Mouse (Mus musculus) ES-E14 (cell line): Measurements from ENCODE around the gene Slc4a4. TPM values are rescaled to one million over a fixed set of nuclear protein-coding genes. Genes with fewer than 3 reads are reported as not detected.

Source experiments
- DNase-seq: peaks from one replicate; pipeline ENCODE4 v3.0.0-alpha.2; 2013; ENCODE audit warnings: low read depth, low spot score
- H3K27ac ChIP-seq: 2 replicates; pipeline ENCODE4 v1.5.1; 2012; ENCODE audit warnings: low read depth, mild to moderate bottlenecking, low read length, moderate library complexity, mixed read lengths; ENCODE audit not compliant: poor library complexity, insufficient read depth, severe bottlenecking
- H3K36me3 ChIP-seq: 2 replicates; pipeline ENCODE4 v1.6.1; 2012; ENCODE audit warnings: mild to moderate bottlenecking, low read length, moderate library complexity, mixed read lengths; ENCODE audit not compliant: control insufficient read depth, poor library complexity, insufficient read depth, severe bottlenecking
- H3K4me1 ChIP-seq, 2 experiments: fragments of 150-350 bp in 1 of 2; sonication (generic) in 1 of 2; 2 replicates each; pipeline ENCODE4 v1.6.1; 2012; ENCODE audit warnings: low read length in 2 of 2, mild to moderate bottlenecking in 1 of 2, mixed read lengths in 1 of 2; ENCODE audit not compliant: control insufficient read depth in 2 of 2, insufficient read depth in 2 of 2, poor library complexity in 1 of 2
- H3K4me3 ChIP-seq, 2 experiments: fragments of 150-350 bp in 1 of 2; sonication (generic) in 1 of 2; 2 replicates each; pipeline ENCODE4 v1.5.1; 2012; ENCODE audit warnings: low read length in 2 of 2, low read depth in 1 of 2, mild to moderate bottlenecking in 1 of 2, mixed read lengths in 1 of 2; ENCODE audit not compliant: insufficient read depth in 1 of 2, poor library complexity in 1 of 2, severe bottlenecking in 1 of 2
- H3K9ac ChIP-seq: 2 replicates; pipeline ENCODE4 v1.6.1; 2012; ENCODE audit warnings: low read depth, mild to moderate bottlenecking, low read length, mixed read lengths; ENCODE audit not compliant: poor library complexity, insufficient read depth, severe bottlenecking
- H3K9me3 ChIP-seq: fragments of 150-350 bp; sonication (generic); 2 replicates; pipeline ENCODE4 v1.6.1; 2012; ENCODE audit warnings: low read depth, mild to moderate bottlenecking, low read length; ENCODE audit not compliant: control insufficient read depth, insufficient read depth
- CHD2 ChIP-seq: IDR thresholded peaks from 2 replicates; pipeline ENCODE4 v1.6.1; 2014; ENCODE audit warnings: mild to moderate bottlenecking, low read depth, low read length, inconsistent platforms
- HCFC1 ChIP-seq: IDR thresholded peaks from 2 replicates; pipeline ENCODE4 v1.6.1; 2012; ENCODE audit warnings: low read length, inconsistent platforms, borderline replicate concordance; ENCODE audit not compliant: insufficient read depth
- MAFK ChIP-seq: IDR thresholded peaks from 2 replicates; pipeline ENCODE4 v1.6.1; 2014; ENCODE audit warnings: mild to moderate bottlenecking, low read depth, low read length, inconsistent platforms; ENCODE audit not compliant: insufficient read depth
- ZC3H11A ChIP-seq: IDR thresholded peaks from 2 replicates; pipeline ENCODE4 v1.6.1; 2012; ENCODE audit warnings: low read depth, mild to moderate bottlenecking, inconsistent platforms, low read length, borderline replicate concordance
- ZNF384 ChIP-seq: IDR thresholded peaks from 2 replicates; pipeline ENCODE4 v1.6.1; 2012; ENCODE audit warnings: low read depth, low read length, inconsistent platforms
- in situ Hi-C, 2 experiments: fragments of 600-800 bp; cut with MboI; formaldehyde crosslinking; loops; one replicate each; pipeline ENCODE4 v1.15.1; 2025; ENCODE audit warnings: low sequenced_read_pairs in 2 of 2, inconsistent platforms in 1 of 2; ENCODE audit not compliant: unreplicated experiment in 2 of 2
- total RNA-seq: library from RNA; depleted of rRNA; stranded (reverse); fragments of 300-350 nt; gene quantifications from 2 replicates; pipeline ENCODE4 v1.2.3, GENCODE M21; 2012

Slc4a4 gene
- total RNA-seq, 1 experiment = 2.5 TPM

DNA sequence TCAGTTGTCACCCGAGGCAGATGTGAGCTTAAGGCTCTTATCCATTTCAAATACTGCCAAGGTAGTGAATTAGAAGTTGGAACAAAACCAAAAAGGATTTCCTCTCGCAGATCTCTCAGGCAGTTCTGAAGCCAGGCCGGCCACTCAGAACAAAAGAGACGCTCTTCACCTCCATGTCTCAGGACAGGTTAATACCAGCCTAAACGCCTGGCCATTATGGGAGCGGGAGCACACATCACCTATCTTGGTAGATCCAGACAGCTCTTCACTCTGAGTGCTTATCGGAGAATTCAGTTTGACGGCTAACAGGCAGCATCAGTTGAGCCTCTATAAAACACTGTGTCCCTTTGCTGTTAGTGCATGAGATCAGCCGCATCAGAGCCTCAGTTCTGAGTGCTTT lies 174.5 kb downstream of the Slc4a4 start:
- H3K9me3 ChIP-seq = no peaks in the 10 kb centered on the region
- H3K9ac ChIP-seq = no peak overlapping the region
- in situ Hi-C loops = no loop called here
- no peaks in the 10 kb centered on the region for H3K36me3 ChIP-seq
- no peak for DNase-seq
- no peaks in the 10 kb centered on the region for H3K4me1 ChIP-seq
- H3K4me3 ChIP-seq = no peak overlapping the region
- TF ChIP-seq ZC3H11A (no peak), CHD2 (no peak), HCFC1 (no peak), MAFK (no peak), ZNF384 (no peak)
- H3K27ac ChIP-seq = no peak overlapping the region

DNA sequence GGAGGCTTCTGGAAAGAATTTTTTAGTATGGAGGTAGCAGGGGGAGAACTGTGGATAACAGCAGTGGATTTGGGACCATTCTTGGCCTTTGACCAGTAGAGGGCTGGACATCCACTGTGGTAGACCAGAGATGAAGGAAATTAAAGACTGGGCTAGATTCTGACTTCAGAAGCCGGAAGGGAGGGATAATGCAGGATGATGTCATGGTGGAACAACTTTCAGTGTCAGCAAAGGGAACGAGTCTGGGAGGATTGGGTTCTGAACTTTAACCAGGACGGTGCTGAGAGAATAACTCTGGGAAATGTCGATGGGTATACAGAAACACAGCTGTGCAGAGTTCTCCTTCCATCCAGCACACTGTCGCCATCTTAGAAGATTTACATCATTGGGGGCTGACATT lies 175.7 kb downstream of the Slc4a4 start:
- in situ Hi-C loops = no loop called here
- Histone ChIP-seq H3K27ac (no peak overlapping the region), H3K36me3 (no peaks in the 10 kb centered on the region), H3K9me3 (no peaks in the 10 kb centered on the region), H3K4me3 (no peak overlapping the region), H3K4me1 (no peaks in the 10 kb centered on the region), H3K9ac (no peak overlapping the region)
- TF ChIP-seq HCFC1 (no peak), CHD2 (no peak), MAFK (no peak), ZC3H11A (no peak), ZNF384 (no peak)
- DNase-seq = no peak

DNA sequence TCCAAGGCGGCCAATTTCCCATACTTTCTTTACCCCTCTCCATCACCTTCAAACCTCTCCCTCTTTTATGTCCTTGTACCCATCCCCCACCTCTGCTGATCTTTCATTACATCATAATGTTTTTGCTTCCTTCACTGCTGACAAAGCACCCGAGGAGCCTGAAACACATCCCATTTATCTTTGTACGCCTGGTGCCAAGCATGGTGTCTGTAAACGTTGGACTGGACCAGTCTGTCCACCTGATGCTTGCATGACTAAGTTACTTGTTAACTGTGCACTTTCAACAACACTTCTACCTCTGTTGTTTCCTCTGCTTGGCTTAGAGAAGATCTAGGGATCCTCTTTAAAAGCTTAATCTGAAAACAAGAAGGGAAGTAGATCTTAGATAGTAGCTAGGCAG lies 180.5 kb downstream of the Slc4a4 start:
- H3K9ac ChIP-seq = no peak overlapping the region
- TF ChIP-seq ZC3H11A = no peak
- no peak for TF ChIP-seq HCFC1
- no peak for TF ChIP-seq MAFK
- no peak for TF ChIP-seq CHD2
- TF ChIP-seq ZNF384 = no peak
- in situ Hi-C loops = no loop called here
- no peak overlapping the region for H3K27ac ChIP-seq
- no peak for DNase-seq
- no peaks in the 10 kb centered on the region for H3K9me3 ChIP-seq
- no peak overlapping the region for H3K4me3 ChIP-seq
- no peaks in the 10 kb centered on the region for H3K36me3 ChIP-seq
- H3K4me1 ChIP-seq = no peaks in the 10 kb centered on the region

- Histone ChIP-seq H3K9me3 (no peaks in the 10 kb centered on the region), H3K4me1 (no peaks in the 10 kb centered on the region), H3K27ac (no peak overlapping the region), H3K4me3 (no peak overlapping the region), H3K9ac (no peak overlapping the region), H3K36me3 (no peaks in the 10 kb centered on the region)
- TF ChIP-seq ZC3H11A = no peak
- TF ChIP-seq CHD2 = no peak
- TF ChIP-seq MAFK = no peak
- TF ChIP-seq HCFC1 = no peak
- in situ Hi-C loops = no loop called here
- DNase-seq = no peak
Observed at GRCm38 (mm10) chr5:89068072-89068471, 181.5 kb downstream of the Slc4a4 start.

GRCm38 (mm10) chr5:89070051-89070450 lies 183.4 kb downstream of the Slc4a4 start:
- Histone ChIP-seq H3K27ac (no peak overlapping the region), H3K36me3 (no peaks in the 10 kb centered on the region), H3K9ac (no peak overlapping the region), H3K4me3 (no peak overlapping the region), H3K9me3 (no peaks in the 10 kb centered on the region), H3K4me1 (no peaks in the 10 kb centered on the region)
- in situ Hi-C loops = no loop called here
- TF ChIP-seq ZC3H11A = no peak
- no peak for TF ChIP-seq HCFC1
- no peak for TF ChIP-seq CHD2
- TF ChIP-seq MAFK = no peak
- no peak for TF ChIP-seq ZNF384
- DNase-seq = no peak
